Mouse (Mus musculus) monocyte, adult 59 days (primary cell): ENCODE data around the gene Corin. TPM values are rescaled to one million over a fixed set of nuclear protein-coding genes. Genes with fewer than 3 reads are reported as not detected.

ENCODE experiments used
- total RNA-seq, 2 experiments: library from RNA; stranded (reverse); gene quantifications; one replicate each; pipeline ENCODE4 v1.2.4; 2023

The Corin gene
- total RNA-seq: not detected

GRCm38 (mm10) chr5:72503531-72504523 is at the start of gene Corin:
Corin (minus strand) TSS chr5:72504473.

Other genes with a start within 250 kb of the Corin start
- gene Nfxl1, start 55.2 kb upstream of the Corin start, total RNA-seq: 10 to 100 TPM; 26.5 to 30.1 TPM
- gene Zar1, start 76.8 kb upstream of the Corin start, total RNA-seq: not detected
- not detected for gene Gm5868, start 83.1 kb upstream of the Corin start, total RNA-seq
- not detected for gene Cnga1, start 139.8 kb upstream of the Corin start, total RNA-seq
- gene Nipal1, start 143.3 kb upstream of the Corin start, total RNA-seq: not detected
- gene Txk, start 248.3 kb upstream of the Corin start, total RNA-seq: 1 to 10 TPM; 1.3 to 1.4 TPM